Mouse (Mus musculus) ZHBTc4 (cell line): ENCODE data around the gene Chrne.

Experiments used
- DNase-seq: peaks from one replicate; pipeline ENCODE4 v3.0.0-alpha.2; 2011; ENCODE audit warnings: low read depth, low spot score

The Chrne gene

DNA sequence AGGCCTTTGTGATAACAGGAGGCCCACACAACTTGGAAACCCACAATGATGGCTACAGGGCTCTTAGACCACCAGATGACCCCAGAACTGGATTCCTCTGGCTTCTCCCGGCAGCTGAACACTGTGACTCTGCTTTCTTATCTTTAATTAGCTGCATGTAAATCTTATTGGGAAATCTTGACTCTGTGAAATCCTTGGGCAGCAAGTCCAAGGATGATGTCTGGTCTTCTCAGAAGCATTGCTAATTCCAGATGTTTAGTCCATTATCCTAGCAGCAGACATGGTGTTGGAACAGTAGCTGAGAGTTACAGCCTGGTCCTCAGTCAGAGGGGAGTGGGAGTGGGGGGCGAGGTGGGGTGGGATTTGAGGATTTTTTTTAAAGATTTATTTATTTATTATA lies 9.4 kb upstream of the Chrne start:
- DNase-seq, result no peak

DNA sequence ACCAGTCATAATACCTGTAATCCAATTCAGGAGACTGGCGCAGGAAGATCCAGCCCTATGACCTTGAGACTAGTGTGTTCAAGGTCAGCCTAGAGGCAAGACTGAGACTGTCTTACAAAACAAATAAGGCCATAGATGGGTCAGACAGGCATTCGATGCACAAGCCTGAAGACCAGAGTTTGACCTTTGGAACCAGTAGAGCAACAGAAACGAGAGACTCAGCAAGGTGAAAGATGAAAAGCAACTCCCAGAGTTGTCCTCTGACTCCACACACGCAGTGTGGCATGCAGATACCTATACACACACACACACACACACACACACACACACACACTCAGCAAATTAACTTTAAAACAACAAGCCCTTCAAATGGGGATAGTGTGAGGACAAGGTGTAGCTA lies 7.9 kb upstream of the Chrne start:
- DNase-seq, result peak; percentile 41

DNA sequence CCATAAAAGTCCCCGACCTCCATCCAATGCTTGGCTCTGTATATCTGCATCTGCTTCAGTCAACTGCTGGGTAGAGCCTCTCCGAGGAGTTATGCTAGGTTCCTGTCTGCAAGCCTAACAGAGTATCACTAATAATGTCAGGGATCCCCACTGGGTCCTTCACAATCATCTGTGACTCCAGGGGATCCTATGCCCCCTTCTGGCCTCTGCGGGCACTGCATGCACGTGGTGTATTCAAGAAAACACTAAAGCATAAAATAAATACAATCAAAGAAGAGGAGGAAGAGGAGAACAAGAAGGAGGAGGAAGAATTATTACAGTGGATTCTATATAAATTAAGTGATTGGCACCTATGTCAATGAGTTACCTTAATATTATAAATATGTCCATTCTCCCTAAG lies 6.5 kb upstream of the Chrne start:
- DNase-seq, result peak; percentile 77

DNA sequence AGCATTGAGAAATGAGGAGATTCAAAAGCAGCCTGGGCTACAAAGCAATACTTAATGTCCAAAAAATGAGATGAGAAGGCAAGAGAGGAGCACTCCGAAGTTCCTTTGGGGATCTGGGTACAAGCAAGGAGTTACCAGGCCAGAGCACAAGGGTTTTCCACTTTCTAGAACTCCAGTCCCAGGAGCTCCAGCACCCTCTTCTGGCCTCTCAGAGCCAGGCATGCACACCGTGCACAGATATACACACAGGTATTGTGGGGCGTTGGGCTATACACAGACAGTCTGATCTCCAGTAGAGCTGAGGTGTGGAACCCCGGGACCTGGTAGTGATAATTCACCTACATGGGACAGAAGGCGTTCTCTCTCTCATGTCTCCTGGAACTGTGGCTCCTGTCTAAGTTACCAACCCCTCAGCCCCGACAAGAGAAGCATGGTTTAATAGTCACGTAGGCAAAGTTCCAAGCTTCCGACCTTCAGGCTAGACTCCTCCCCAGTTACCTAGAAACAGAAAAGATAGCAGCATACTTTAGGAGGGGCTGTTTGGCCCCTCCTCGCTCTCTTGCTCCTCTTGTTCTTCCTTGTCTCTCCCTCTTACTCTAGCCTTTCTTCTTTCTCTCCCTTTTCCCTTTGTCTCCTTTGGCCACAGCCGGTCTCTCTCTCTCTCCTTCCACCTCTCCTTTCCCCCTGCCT lies 4.2 kb upstream of the Chrne start:
- peak; percentile 86 for DNase-seq

DNA sequence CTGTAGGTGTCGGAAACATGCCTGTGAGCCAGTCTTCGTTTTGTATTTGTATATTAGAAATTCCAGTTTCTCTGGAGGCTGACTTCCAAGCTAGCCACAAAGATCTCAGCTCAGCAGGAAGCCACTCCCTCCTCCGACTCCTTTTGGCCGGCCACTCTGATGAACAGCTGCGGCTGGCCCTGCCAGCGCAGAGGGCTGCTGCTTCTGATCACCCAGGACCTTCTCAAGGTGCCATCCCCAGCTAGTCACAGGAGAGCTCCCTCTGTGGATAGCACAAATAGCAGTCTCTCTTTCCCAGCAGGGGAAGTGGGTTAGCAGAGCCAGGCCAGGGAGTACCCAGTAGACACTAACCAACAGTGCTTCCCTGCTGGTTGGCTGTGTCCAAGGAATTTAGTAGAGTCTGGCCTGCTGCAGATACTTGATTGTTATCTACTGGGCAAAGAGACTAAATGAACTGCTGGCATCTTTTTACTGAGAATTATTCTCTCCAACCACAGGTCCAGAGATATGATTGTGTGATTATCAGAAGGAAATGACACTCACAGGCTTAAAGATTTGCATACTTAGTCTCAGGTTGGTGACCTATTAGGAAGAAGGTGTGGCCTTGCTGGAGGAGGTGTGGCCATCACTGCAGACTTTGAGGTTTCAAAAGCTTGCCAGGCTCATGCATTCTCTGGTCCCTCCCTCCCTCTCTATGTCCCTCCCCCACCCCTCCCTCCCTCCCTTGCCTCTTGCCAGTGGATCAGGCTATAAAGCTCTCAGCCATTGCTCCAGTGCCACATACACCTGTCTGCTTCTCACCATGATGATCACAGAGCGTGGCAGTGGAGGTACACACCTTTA lies 3.2 kb upstream of the Chrne start:
- peak; percentile 83 for DNase-seq

DNA sequence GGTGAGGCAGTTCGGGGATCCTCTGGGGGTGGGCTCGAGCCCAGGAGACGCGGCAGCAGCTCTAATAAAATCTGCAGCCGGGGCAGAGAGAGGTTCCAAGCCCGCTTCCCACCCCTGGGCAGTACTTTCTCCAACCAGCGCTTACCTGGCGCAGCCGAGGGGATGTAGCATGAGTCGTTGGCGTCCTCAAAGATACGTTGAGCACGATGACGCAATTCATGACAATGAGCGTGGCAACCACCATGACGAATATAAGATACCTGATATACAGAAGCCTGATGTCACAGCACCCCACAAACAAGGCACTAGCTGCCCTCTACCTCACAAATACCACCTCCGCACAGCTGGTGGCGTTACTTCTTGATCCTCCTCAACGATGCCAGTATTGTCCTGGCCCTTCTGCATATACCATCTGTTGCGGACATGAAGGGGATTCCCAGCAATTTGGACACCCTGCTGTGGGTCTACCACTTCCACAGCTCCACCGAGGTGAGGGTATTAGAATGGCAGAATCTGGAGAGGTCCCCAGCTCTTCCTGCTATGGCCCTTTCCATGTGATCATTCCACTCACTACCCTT lies 3.4 kb downstream of the Chrne start, which contains the start of gene 4930544D05Rik:
4930544D05Rik (plus strand) TSS at position 333 of the 578 bp plus-strand sequence.
- DNase-seq, result peak; percentile 31

DNA sequence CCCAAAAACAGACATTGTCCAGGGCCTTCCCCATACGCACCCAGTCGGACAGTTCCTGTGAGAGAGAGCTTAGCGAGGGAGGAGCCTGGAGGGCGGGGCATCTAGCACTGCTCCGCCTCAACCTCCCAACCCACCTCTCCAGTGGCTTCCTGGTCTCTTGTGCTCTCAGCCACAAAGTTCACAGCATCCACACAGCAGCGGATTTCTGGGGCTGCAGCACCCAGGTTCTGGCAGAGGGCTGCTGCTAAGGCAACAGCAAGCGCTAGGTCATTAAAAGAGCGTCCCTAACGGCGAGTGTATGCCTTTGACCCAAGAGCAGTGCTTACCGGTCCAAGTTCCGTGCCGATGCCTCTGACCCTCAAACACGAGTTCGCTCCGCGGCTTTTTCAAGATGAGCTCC lies 3.9 kb downstream of the Chrne start:
- peak; percentile 85 for DNase-seq

DNA sequence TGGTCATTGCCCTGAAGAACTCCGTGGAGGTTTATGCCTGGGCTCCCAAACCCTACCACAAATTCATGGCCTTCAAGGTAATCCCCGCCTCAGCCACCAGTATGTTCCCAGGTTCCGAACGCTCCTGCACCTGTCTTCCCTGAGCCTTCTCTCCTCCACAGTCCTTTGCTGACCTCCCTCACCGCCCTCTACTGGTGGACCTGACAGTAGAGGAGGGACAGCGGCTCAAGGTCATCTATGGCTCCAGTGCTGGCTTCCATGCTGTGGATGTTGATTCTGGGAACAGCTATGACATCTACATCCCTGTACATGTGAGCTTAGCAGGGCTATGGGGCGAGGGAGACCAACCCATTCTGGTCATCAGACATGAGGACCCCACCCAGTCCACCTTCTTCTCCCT lies 6.5 kb downstream of the Chrne start:
- no peak for DNase-seq

DNA sequence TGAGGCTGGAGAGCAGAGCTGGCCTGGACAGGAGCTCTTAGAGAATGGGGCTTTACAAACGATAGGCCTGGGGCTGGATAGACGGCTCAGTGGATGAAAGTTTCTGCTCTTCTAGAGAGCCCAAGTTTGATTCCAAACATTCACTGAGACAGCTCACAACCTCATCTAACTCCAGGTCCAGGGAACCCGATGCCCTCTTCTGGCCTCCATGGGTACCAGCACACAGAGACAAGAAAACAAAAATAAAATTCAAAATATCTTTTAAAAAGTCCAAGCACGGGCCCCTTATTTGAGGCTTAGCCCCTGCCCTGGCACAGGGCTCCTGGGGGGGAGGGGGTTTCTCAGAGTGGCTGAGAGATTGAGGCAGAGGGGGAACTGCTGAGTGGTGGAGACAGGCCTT lies 8.3 kb downstream of the Chrne start:
- no peak for DNase-seq

DNA sequence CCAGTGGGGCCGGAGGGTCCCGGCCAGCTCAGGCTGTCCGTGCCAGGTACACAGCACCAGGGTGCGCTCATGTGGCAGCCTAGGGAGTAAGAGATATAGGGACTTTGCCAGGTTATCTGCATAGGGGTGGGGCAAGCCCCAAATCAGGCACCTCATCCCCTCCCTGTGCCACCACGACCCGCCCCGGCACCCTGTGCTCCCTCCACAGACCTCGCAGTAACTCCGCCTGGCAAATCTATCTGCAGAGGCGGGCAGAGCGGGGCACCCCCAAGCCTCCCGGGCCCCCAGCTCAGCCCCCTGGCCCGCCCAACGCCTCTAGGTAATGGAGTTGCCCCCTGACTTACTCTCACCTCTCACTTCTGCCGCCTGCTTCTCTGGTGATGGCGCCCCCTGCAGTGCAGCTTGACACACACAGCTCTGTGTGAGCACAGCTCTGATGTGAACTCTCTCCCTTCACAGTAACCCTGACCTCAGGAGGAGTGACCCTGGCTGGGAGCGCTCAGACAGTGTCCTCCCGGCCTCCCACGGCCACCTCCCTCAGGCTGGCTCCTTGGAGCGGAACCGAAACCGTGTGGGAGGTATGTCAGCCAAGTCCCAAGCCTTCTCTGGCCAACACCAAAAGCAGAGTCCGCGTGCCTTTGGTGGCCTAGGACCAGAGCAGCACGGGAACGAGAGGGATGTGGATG lies 10.5 kb downstream of the Chrne start:
- peak; percentile 83 for DNase-seq

DNA sequence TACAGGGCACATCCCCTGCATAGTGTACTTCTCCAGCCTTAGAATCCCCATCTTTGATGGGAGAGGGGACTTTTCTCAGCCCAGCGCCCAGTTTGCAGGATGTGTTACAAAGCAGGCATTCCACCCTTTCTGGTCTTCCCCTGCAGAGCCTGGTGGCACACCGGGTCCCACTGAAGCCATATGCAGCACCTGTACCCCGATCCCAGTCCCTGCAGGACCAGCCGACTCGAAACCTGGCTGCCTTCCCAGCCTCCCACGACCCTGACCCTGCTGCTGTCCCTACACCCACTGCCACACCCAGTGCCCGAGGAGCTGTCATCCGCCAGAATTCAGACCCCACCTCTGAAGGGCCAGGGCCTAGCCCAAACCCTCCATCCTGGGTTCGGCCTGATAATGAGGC lies 11.4 kb downstream of the Chrne start:
- no peak for DNase-seq

DNA sequence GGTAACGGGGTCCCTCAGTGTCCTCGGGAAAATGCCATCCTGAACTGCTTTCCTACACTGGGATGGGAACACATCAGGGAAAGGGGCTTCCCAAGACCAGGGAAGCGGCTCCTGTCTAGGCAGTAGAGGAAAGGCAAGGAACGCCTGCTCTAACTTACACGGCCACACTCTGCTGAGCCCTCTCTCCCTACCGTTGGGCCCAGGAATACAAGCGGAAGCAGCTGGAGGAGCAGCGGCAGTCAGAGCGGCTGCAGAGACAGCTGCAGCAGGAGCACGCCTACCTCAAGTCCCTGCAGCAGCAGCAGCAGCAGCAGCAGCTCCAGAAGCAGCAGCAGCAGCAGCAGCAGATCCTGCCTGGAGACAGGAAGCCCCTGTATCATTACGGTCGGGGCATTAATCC lies 12.3 kb downstream of the Chrne start:
- DNase-seq, result no peak

DNA sequence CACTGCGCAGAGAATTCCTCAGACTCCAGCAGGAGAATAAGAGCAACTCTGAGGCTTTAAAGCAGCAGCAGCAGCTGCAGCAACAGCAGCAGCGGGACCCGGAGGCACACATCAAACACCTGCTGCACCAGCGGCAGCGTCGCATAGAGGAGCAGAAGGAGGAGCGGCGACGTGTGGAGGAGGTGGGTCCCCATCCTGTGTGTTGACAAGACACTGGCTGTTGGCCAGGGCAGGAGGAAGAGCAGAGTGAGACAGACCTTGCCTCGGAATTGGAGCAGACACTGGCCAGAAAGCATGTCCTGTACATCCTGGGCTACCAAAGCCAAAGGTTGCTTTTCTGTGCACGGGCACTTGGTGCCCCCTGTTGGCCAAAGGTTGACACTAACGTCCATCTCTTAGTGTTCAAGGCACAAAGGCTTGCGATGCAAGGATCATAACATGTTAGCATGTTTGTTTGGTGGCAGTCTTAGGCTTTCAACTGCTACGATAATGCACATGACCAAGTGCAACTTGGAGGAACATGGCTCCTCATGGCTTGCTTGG lies 13.9 kb downstream of the Chrne start:
- DNase-seq, result peak; percentile 78

DNA sequence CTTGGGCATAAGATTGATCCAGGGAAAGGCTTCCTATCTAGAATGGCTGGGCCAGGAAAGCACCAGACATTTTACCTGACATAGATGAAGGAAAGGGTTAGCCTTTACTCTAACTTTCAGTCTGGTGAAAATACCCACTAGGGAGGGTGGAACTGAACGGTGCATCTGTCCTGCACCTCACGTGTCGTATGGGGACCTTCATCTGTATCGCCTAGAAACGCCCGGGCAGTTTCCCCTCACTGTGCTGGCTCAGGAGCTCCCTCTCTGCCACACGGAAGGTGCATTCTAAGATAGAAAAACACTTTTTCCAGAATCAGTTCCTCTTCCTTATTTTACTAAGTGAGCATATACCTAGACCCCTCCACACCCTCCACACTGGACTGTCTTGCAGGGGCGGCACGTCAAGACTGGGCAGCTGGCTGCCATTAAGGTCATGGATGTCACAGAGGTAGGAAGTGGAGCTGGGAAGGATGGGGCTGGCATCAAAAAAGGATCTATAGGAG lies 20.5 kb downstream of the Chrne start:
- DNase-seq, result no peak

DNA sequence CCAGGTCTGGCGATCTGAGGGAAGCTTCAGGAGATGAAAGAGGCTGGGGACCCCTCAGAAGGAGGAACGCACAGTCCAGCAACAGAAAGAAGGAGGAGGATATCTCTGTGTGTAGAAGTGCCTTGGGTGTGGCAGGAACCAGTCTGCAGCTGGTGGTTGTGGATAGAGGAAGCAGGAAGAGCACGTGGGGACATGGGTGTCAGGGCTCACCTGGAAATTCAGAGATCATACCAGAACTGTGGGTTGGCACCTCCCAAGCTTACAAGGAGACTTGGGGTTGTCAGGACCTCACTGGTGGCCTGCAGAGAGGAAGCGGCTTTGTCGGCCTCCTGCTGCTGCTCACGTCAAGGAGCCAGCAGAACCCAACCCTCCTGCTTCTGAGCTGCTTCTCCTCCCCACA lies 21.7 kb downstream of the Chrne start:
- DNase-seq, result no peak

DNA sequence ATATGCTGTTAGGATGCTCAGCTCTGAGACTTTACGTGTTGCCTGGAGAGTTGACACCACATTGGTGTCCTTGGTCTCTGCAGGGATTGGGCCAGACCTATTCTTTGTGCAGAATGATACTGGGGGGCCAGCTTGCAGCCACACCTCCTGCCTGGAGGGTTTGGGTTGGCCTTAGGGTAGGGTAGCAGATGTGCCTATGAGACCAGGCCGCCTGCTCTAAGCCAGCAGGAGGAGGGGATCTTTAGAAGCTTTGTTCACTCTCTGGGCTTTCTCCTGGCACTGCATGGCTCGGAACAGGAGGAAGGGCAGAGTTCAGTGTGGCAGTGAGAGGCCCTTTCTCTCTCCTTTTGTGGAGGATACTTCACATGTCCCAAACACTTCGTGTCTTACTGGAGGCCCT lies 22.9 kb downstream of the Chrne start:
- DNase-seq, result no peak

DNA sequence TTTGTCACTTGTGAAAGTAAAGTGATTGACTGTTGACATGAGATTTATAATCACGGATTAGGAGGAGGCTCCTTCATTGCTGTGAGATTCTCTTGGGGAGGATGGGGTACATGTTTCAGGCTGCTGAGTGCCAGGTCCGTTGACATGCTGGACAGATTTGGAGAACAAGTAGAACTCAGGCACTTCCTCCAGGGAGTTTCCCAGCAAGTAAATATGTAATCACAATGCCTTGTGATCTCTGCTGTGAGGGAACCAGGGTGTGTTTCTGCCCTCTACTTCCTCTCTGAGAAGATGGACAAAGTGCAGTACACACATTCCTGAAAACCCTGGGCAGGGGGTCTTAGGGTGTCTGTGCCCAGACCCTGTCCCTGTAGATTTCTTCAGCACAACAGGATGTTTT lies 23.4 kb downstream of the Chrne start:
- no peak for DNase-seq

DNA sequence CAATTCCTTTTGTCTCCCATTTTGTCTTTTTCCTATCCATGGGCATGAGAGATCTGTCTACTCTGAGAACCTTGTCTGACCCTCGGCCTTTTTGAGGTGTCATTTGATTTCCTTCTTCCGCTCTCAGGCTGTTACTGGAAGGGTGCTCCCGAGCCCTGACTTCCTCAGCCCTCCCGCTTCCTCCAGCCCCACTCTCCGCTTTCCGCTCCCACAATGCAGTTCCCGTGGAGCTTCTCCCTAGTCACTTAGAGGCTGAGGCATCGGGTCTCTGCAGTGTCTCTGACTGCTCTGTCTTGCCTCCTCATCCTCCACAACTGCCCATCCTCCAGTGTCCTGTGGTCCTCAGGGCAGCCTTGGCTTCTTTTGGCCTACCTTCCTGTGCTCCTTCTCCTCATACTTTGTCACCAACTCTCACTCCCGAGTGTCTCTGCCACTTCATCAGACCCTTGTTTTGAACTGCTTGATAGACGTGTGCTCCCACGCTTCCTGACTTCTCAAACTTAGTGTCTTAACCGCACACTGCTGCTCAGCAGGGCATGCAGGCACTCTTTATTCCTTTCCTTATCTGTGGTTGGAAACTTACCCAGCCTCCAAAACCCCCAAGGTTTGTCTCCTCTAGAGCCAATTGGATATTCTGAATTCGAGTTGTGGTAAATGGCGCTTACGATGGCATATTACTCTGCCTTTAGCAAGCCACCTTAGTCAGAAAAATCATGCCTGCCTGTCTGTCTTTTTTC lies 24.6 kb downstream of the Chrne start:
- DNase-seq, result no peak

DNA sequence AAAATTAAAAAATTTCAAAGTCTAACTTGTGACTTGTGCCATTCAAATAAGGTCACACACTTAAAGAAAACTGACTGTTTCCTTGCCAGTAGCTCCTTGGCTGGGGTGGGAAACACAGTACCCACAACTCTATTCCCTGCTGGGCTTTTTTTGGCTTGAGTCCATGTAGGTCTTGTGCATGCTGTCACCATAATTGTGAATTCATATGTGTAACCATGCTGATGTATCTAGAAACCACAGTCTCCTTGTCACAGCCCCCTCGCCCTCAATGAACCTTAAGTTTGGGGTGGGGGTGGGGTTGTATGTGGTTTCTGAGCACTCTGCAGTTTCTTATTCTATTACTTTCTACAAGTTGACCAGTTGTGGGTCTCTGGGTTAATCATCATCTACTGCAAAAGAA lies 27.3 kb downstream of the Chrne start:
- no peak for DNase-seq

DNA sequence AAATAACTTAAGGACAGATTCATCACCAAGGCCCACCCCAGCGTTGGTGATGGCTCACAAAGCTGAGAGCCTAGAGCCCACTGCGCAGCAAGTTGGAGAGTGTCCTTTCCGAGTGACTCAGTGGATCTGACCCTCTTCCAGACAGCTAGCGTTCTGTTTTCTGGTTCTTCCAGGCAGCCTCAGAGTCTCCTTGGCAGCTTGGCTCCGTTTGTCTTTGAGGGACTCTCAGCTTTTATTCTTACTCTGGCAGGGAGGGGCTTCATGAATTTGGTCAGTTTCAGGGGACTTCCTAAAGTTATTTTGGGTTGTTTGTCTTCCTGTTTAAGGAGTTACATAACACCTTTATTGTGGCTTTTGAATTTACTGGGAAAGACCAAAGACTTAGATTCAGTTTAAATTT lies 32.1 kb downstream of the Chrne start:
- no peak for DNase-seq

DNA sequence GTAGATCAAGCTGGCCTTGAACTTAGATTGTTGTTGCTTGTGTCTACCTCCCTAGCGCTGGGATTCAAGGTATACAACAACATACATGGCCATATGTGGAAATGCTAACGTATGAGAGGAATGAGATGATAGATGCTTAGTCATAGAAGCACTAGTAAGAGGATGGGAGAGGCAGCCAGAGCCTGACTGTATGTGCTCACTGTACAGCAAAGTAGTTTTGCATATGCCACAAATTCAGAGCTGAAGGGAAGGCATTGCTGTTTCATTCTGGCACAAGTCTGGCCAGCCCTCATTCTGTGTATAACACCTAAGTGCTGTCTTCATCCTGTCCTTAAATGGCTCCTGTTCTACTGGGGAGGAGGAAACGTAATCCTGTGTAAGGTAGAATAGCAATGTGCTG lies 32.8 kb downstream of the Chrne start:
- no peak for DNase-seq
